Mouse (Mus musculus): Measurements from ENCODE around the gene Tmub1.

DNA sequence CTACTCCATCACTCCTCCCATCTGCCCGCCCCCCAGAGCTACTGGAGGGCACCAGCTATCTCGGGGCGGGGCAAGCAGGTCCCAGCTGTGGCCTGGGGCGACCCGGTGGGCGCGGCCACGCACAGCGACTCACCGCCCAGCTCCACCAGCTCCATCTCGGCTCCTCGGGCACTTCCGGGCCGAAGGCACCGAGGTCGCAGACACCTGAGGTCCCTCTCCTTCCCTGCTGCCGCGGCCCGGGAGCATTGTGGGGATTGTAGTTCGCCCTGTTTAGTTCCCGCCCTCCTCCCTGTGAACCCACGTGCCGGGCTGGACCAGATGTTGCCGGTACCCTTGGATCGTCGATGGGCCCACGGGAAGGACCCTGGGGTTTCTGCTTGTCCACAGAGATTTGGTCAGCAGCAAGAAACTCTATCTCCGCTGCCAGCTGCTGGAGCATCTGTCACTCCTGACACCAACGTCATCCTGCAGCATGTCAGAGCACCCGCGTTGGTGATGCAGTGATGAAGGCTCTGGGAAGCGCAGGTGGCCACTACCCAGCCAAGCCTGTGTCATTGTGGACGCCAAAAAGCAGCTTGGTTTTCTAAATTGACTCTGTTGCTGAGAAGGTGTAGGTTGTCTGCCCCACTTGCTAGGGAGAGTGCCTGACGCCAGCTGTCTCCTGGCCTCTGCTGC lies at the start of gene Tmub1:
- TF ChIP-seq POLR2A (IDR thresholded peaks at IDR 0.05; ENCODE audit: low read depth, low read length), result peak; percentile 57; the same call in 1 of the 2 replicates
- no peak for TF ChIP-seq CTCF (IDR thresholded peaks at IDR 0.05; ENCODE audit: extremely low read depth, insufficient read length, insufficient replicate concordance, low read depth, low read length)

Data from small intestine, adult 2 months (tissue).